ENCODE assay signal across 10 mouse cellular contexts in genomic region chr13:10942031-10942655, GRCm38 (mm10).
DNase-seq lines count a peak whose midpoint lies in the region; ATAC-seq lines count a peak whose summit lies in the region.
"Had no signal": no experiment of that assay in that cellular context is flagged by ENCODE, and none has a peak within 500 bp of the region (broad histone marks: within the 10 kb centered on the region; RNA-seq: fewer than 3 reads in every experiment).

No protein-coding gene starts in this region.

- H3K4me1 ChIP-seq in hindbrain, embryonic 11.5 days (replicated peaks; ENCODE audit: control insufficient read depth, insufficient read depth, low read length), result no peaks in the 10 kb centered on the region
- no peaks in the 10 kb centered on the region for H3K4me1 ChIP-seq in hindbrain, embryonic 14.5 days (replicated peaks; ENCODE audit: control insufficient read depth, insufficient read depth, low read length)
- H3K4me1 ChIP-seq in embryonic facial prominence, embryonic 10.5 days, result no peaks in the 10 kb centered on the region
- H3K4me1 ChIP-seq: heart, embryonic 15.5 days had no signal

- no peaks in the 10 kb centered on the region for H3K36me3 ChIP-seq in hindbrain, embryonic 11.5 days (ENCODE audit: control insufficient read depth, insufficient read depth, low read length)
- H3K36me3 ChIP-seq in hindbrain, embryonic 14.5 days (replicated peaks; ENCODE audit: control insufficient read depth, insufficient read depth), result no peaks in the 10 kb centered on the region
- H3K36me3 ChIP-seq in embryonic facial prominence, embryonic 10.5 days (replicated peaks), result no peaks in the 10 kb centered on the region
- H3K36me3 ChIP-seq: heart, embryonic 15.5 days had no signal

- H3K4me3 ChIP-seq in hindbrain, embryonic 11.5 days (ENCODE audit: low read depth, low read length), result no peak overlapping the region
- H3K4me3 ChIP-seq in hindbrain, embryonic 14.5 days (replicated peaks; ENCODE audit: low read length), result no peak overlapping the region
- H3K4me3 ChIP-seq in embryonic facial prominence, embryonic 10.5 days, result no peak overlapping the region
- H3K4me3 ChIP-seq: heart, embryonic 15.5 days had no signal

- H3K27ac ChIP-seq in hindbrain, embryonic 11.5 days (ENCODE audit: low read depth, low read length), result no peak overlapping the region
- H3K27ac ChIP-seq in hindbrain, embryonic 14.5 days, result no peak overlapping the region
- H3K27ac ChIP-seq in embryonic facial prominence, embryonic 10.5 days (replicated peaks), result no peak overlapping the region
- H3K27ac ChIP-seq: heart, embryonic 15.5 days; liver, embryonic 14.5 days had no signal

- 53% methylated on average over 4 of the region's 4 CpGs for WGBS in hindbrain, embryonic 11.5 days
- 54% methylated on average over 4 of the region's 4 CpGs for WGBS in hindbrain, embryonic 14.5 days
- WGBS in embryonic facial prominence, embryonic 10.5 days, result 59% methylated on average over 4 of the region's 4 CpGs

- H3K9me3 ChIP-seq in hindbrain, embryonic 11.5 days (ENCODE audit: control insufficient read depth, low read length), result no peaks in the 10 kb centered on the region
- H3K9me3 ChIP-seq in hindbrain, embryonic 14.5 days (ENCODE audit: control insufficient read depth, low read length), result no peaks in the 10 kb centered on the region
- no peaks in the 10 kb centered on the region for H3K9me3 ChIP-seq in embryonic facial prominence, embryonic 10.5 days
- H3K9me3 ChIP-seq: heart, embryonic 15.5 days had no signal

- H3K9ac ChIP-seq in hindbrain, embryonic 11.5 days (ENCODE audit: low read depth, low read length), result no peak overlapping the region
- H3K9ac ChIP-seq in hindbrain, embryonic 14.5 days, result no peak overlapping the region
- H3K9ac ChIP-seq: heart, embryonic 15.5 days; liver, embryonic 14.5 days had no signal

- peak; percentile 59 for ATAC-seq in hindbrain, embryonic 11.5 days (ENCODE audit: low FRiP score)
- ATAC-seq in hindbrain, embryonic 14.5 days (ENCODE audit: low FRiP score), result no peak
- ATAC-seq in activated CD4-positive, CD25-positive, alpha-beta regulatory T cell, adult 4 months, result no peak

- no peak overlapping the region for H3K4me2 ChIP-seq in hindbrain, embryonic 11.5 days (replicated peaks; ENCODE audit: low read depth, low read length)
- H3K4me2 ChIP-seq in hindbrain, embryonic 14.5 days (replicated peaks), result no peak overlapping the region
- H3K4me2 ChIP-seq: heart, embryonic 15.5 days had no signal

- peak; percentile 44 for DNase-seq in hindbrain, embryonic 11.5 days (ENCODE audit: low spot score)
- DNase-seq in hindbrain, embryonic 14.5 days (ENCODE audit: low spot score), result no peak
- peak; percentile 26 for DNase-seq in urinary bladder, postnatal 14 days (ENCODE audit: low spot score)
- no peak for DNase-seq in urinary bladder, adult 18-20 months (ENCODE audit: low spot score in 2 of 2)
- peak; percentile 9 for DNase-seq in embryonic facial prominence, embryonic 10.5 days (ENCODE audit: low spot score)
- DNase-seq in lung, postnatal 36 days, result peak; percentile 37
- DNase-seq in frontal cortex, postnatal 36 days (ENCODE audit: low spot score in 2 of 2), result no peak

- H3K27me3 ChIP-seq in hindbrain, embryonic 11.5 days (ENCODE audit: control insufficient read depth, insufficient read depth, low read length), result no peaks in the 10 kb centered on the region
- no peaks in the 10 kb centered on the region for H3K27me3 ChIP-seq in hindbrain, embryonic 14.5 days (ENCODE audit: control insufficient read depth, insufficient read depth, low read length)
- no peaks in the 10 kb centered on the region for H3K27me3 ChIP-seq in embryonic facial prominence, embryonic 10.5 days (replicated peaks; ENCODE audit: low read depth, poor library complexity, severe bottlenecking)
- H3K27me3 ChIP-seq: heart, embryonic 15.5 days had no signal

Comparison
In these comparisons a context has a peak if more than half of its experiments do, and no peak if none do; other contexts are left out.
1. DNase-seq: peak in hindbrain, embryonic 11.5 days (single experiment), urinary bladder, postnatal 14 days (single experiment), embryonic facial prominence, embryonic 10.5 days (single experiment) and lung, postnatal 36 days (single experiment); none in hindbrain, embryonic 14.5 days (single experiment), urinary bladder, adult 18-20 months (0 of 2) and frontal cortex, postnatal 36 days (0 of 2).